Mouse (Mus musculus) liver, embryonic 14.5 days (tissue): ENCODE measurements around the gene Gpr156.

Source experiments
- CTCF ChIP-seq: IDR thresholded peaks from 2 replicates; pipeline ENCODE4 v1.5.1; 2016; ENCODE audit warnings: antibody characterized with exemption, low read depth, control low read depth
- EP300 ChIP-seq: IDR thresholded peaks from 2 replicates; pipeline ENCODE4 v1.6.1; 2016; ENCODE audit warnings: antibody characterized with exemption, low read depth

DNA sequence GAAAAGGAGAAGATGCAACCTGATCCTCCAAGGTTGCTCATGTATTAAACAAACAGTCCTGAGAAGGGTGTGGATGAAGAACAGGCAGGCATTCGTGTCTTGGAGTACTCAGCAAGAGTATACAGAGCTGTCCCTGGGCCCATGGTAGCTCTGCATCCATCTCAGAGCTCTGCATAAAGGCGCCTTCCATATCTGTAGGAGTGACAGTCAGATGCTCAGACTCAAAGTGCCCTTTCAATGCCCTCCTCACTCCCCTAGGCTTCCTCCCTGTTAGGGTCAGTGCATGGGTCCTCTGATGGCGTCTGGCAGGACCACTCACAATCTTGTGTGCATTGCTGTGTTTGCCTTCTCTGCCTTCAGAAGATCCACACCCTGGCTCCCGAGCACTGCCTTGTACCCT lies 36.9 kb downstream of the Gpr156 start:
- TF ChIP-seq EP300 (no peak), CTCF (no peak)
